Mouse (Mus musculus): Measurements from ENCODE around the gene C2cd4c.

The C2cd4c gene

DNA sequence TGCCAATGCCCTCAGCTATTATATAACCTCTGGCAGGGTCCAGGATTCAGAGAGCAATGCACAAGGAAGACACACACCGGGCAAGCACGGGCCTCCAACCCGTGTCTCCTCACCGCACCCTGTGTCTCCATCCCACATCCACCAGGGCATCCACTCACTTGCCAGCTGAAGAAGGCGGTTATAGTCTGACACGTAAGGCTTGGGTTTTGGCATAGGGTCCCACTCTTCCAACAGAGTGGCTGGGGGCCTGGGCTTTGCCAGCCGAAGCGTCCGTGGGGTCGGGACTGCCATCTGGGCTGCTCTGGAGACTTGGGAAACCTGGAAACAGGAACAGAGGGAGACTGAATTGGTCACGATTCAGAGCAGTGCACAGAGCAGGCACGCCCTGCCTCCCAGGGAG is 34.0 kb downstream of the C2cd4c start:
- DNase-seq (ENCODE audit: extremely low spot score): no peak

DNA sequence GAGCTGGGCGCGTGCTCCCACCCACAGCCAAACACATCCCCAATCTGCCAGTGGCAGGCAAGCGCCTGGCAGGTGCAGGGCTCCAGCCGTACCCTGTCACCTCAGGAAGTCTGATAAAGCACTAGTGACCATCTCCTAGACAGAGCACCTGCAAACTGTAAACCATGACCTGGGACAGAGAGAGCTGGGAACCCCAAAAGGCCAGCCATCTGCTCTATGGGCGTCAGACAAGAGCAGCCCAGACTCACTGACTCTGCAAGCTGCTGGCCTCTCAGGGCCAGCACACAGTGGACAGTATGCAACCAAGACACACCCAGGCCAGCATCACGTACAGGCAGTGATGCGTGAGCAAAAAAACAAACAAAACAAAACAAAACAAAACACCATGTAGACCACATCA is 34.9 kb downstream of the C2cd4c start:
- no peak for DNase-seq (ENCODE audit: extremely low spot score)

DNA sequence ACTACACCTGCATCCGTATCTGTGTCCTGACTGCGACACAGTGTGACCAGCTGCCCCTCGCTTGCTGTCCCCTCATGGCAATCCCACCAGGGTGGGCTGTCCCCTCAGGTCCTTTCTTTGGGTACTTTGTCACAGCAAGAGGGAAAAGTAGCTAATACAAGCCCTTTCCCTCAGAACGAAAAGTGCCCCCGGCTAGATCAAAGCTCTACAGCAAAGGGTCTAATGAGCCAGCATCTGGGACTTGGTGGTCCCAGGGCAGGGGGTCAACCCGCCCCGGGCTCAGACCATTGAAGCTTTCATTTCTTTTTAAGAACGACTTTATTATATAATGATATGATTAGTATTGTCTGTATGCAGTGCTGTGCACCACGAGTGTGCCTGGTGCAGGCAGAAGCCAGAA is 35.5 kb downstream of the C2cd4c start:
- no peak for DNase-seq (ENCODE audit: extremely low spot score)

DNA sequence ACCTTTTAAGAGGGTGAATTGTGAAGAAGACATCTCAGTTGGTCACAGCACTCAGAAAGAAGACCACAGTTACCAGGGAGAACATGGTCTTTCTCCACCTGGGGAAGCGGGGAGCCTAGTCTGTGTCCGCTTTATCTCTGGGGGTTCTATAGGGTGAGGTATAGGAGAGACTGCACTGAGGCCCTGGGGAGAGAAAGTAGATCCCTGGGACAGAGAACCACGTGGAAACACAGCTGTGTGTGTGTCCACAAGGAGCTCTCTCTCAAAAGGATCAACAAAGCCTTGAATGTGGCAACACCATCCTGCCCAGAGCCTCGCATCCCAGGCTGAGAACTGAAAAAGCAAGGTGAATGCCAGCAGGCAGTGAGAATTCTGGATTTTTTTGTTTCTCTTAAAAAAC is 36.4 kb downstream of the C2cd4c start:
- DNase-seq (ENCODE audit: extremely low spot score): no peak

DNA sequence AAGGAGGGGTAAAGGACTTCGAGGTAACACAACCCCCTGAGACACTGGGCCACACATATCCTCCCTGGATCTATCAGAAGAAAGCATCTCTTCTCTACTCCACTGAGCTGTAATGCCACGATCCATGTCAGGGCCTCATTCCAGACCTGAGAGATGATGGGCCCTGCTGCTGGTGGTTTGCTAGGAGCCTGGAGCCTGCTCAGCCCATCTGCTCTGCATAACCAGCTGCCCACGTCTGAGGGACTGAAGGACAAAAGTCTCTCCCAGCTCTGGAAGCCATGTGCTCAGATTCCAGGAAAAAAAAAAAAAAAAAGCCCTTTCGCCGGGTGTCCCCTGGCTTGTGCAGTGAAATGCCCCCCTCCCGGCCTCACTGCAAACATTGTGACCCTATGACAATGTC is 38.1 kb downstream of the C2cd4c start:
- no peak for DNase-seq (ENCODE audit: extremely low spot score)

DNA sequence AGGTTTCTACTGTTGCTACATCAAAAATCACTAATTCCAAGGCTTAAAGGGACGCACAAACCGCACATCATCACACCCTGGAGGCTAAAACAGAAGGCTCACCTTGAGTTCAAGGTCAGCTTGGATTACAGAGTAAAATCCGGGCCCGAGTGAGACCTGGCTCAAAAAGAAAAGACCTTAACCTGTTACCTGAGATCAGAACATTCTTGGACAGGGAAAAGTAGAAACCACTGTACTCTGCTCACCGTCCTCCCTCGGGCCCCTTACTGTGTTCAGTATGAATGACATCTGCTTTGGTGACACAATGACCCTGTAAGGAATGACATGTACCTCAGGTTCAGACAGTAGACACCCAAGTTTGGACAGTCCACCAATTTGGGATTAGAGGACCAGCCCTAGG is 39.0 kb downstream of the C2cd4c start:
- DNase-seq (ENCODE audit: extremely low spot score): no peak

DNA sequence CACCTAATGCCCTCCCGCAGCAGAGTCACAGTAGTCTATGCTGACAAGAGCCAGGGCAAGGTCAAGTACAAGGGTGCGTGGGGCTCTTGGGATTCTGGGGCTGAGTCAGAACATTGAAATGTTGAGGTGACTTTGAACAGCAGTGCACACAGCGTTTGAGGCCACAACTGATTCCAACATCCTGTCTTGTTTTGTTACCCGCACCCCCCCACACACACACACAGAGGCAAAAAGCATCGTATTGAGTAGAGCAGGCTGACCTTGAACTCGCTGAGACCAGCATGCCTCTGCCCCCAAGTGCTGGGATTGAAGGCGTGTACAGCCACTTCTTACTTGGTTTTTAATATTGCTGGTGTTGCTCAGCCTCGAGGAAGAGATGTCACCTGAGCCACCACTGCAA is 39.5 kb downstream of the C2cd4c start:
- DNase-seq (ENCODE audit: extremely low spot score): no peak

DNA sequence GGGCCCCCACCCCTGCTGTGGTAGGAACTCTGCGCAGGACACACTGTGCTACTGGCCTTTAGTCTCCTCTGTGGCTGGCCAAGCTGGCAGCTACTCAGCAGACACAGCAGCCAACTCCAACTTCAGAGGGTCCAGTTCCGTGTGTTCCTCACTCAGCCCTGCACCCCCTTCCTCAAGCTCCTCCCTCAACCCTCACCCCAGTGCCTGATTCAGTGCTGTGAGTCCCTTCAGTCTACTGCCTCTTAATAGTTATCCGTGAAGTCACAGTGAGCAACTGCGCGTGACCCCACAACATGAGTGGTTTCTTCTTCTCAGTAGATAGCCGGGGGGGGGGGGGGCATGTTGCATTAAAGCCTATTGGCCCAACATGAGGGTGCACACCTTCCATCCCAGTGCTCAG is 40.2 kb downstream of the C2cd4c start:
- DNase-seq (ENCODE audit: extremely low spot score): no peak

DNA sequence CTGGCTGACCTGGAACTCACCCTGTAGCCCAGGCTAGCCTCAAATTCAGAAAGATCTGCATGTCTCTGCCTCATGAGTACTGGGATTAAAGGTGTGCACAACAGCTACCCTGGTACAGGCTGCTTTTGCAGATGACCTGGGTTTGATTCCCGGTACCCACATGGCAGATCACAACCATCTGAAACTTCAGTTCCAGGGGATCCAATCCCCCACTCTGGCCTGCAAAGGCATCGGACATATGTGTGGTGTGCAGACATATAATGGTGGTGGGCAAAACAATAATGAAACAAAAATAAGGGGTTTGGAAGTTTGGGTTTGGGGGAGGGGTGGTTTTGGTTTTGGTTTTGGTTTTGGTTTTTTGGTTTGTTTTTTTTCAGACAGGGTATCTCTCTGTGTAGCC is 42.5 kb downstream of the C2cd4c start:
- DNase-seq (ENCODE audit: extremely low spot score): no peak

DNA sequence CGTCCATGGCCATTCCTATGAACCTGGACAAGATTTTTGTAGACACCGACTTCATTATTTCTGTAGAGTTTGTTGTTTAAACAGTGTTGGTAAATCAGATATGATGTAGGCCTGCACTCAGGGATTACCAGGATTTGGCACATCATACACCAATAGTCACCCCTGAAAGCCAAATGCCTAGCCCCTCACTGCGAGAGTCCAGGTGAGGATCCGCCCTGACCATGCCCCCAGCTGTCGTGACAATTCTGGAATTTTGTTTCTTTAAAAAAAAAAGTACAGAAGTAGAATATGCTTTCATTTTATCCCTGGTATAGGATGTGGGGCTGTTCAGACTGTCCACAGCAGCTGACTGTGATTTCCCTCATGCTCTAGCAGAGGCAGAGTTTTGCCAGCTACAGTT is 43.9 kb downstream of the C2cd4c start:
- DNase-seq (ENCODE audit: extremely low spot score): no peak

DNA sequence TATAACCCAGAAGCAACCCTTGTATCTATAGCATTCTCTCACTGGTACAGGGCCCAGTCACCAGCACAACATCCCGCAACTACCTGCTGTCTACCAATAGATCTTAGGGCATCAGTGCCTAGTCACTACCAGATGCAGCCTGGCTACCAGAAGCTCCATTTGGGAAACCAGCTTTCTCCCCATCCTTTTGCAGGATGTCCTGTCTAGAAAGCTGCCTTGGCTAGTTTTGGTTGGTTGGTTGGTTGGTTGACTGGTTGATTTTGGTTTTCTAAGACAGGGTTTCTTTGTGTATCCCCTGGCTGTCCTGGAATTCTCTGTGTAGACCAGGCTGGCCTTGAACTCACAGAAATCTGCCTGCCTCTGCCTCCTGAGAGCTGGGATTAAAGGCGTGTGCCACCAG is 54.1 kb downstream of the C2cd4c start:
- no peak for DNase-seq (ENCODE audit: extremely low spot score)

DNA sequence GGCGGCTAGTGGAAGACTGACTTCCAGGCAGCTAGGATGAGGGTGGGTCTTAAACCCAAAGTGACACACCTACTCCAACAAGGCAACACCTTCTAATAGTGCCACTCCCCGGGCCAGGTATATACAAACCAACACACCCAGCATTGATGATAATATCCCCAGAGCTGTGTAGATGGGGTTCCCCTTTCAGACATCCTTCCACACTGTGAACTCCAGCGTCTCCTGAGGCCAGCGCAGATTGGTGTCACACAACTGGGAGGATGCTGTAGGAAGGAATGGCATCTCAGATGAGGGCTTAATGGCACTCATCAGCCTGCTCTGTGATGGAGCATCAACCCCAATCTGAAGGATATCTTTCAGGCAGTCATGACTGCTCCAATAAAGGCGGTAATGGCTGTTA is 56.3 kb downstream of the C2cd4c start:
- no peak for DNase-seq (ENCODE audit: extremely low spot score)

DNA sequence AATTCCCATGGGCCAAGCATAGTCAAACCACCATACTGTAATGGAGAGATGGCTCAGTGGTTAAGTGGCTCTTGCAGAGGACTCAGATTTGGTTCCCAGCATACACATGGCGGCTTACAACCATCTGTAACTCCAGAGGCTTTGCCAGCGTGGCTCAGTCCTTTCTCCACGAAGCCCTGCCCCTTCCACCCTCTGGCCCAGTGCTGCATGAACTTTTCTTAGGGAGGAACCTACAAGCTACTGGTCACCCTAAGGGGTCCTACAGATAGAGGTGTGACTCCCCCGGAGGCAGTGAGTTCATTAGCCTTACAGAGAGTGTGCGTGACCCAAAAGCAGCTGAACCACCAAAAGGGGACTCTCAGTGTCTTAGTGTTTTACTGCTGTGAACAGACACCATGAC is 56.9 kb downstream of the C2cd4c start:
- no peak for DNase-seq (ENCODE audit: extremely low spot score)

Data from embryo, embryonic 9.5 days (tissue).